Mouse (Mus musculus) heart, postnatal 0 days (tissue): ENCODE measurements around the gene Bivm.

Source experiments
- CTCF ChIP-seq: IDR thresholded peaks from 2 replicates; pipeline ENCODE4 v1.5.1; 2016; ENCODE audit warnings: antibody characterized with exemption, control low read depth, low read depth
- EP300 ChIP-seq: IDR thresholded peaks from 2 replicates; pipeline ENCODE4 v1.6.1; 2016; ENCODE audit warnings: antibody characterized with exemption, low read depth

- TF ChIP-seq CTCF (no peak), EP300 (no peak)
These were observed 67.6 kb downstream of the Bivm start for GRCm38 (mm10) chr1:44186396-44186795.
